Mouse (Mus musculus): ENCODE measurements around the gene Lingo3. TPM values are rescaled to one million over a fixed set of nuclear protein-coding genes. Genes with fewer than 3 reads are reported as not detected.
"Not testable (repeated sequence)": the region's sequence is repeated elsewhere in the genome, so short reads cannot be mapped to it uniquely, and the experiment has no call there.

The Lingo3 gene
- total RNA-seq, 2 experiments from 2014 or later: 42.7 to 51.6 TPM

DNA sequence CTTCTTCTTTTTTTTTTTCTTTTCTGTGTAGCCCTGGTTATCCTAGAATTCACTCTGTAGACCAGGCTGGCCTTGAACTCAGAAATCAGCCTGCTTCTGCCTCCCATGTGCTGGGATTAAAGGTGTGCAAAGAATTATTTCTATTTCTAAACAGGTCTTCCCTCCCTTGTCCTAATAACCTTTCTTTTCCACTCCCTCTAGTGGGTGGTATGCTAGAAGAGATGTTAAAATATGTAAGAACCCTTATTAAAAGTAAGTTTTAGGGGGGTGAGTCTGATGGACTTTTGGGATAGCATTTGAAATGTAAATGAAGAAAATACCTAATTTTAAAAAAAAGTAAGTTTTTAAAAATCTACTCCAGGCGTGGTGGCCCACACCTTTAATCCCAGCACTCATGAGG, 20.5 kb downstream of the Lingo3 start:
- no peak for DNase-seq (ENCODE audit: low spot score in 2 of 2)

DNA sequence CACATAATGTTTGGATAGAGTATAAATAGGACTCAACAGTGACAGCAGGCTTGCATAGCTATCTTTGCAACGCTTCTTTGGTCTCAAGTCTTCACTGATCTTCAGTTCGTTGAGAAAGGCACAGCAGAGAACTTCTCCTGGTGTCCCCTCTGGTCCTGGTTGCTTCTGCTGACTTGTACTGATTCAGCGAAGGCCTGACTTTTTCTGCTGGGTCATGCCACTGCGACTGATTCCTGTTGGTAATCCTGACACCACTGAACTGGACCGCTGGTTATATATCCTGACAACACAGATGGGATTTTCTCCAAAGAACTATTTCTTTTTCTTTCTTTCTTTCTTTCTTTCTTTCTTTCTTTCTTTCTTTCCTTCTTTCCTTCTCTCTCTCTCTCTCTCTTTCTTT, 21.3 kb downstream of the Lingo3 start:
- DNase-seq (ENCODE audit: low spot score in 2 of 2): no peak

DNA sequence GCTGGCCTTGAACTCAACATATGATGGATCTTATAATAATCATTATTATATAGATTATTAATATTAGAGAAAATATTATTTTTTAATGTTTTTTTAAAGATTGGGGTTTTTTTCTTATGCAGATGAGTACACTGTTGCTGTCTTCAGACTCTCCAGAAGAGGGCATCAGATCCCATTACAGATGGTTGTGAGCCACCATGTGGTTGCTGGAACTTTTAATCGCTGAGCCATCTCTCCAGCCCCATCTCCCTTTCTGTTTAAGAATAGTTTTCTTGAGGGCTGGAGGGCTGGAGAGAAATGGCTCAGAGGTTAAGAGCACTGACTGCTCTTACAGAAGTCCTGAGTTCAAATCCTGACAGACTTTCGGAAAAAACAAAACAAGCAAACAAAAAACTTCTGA, 21.8 kb downstream of the Lingo3 start:
- DNase-seq (ENCODE audit: low spot score in 2 of 2): no peak

DNA sequence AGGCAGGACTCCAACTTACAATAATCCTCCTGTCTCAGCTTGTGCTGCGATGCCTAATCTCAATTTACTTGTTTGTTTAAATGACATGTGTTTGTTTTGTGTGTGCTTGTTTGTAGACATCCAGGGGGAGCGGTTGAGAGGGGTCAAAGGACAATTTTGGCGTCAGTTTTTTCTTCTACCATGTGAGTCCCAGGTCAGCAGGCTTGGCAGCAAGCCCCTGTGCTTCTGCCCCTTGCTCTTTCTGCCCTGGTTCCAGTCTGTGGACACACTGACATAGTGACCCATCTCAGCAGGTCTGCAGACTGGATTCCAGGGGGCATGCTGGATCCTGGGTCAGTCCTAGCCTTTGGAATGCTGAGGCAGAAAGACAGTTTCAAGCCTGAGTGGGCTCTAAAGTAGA, 24.4 kb downstream of the Lingo3 start:
- DNase-seq (ENCODE audit: low spot score in 2 of 2): no peak

DNA sequence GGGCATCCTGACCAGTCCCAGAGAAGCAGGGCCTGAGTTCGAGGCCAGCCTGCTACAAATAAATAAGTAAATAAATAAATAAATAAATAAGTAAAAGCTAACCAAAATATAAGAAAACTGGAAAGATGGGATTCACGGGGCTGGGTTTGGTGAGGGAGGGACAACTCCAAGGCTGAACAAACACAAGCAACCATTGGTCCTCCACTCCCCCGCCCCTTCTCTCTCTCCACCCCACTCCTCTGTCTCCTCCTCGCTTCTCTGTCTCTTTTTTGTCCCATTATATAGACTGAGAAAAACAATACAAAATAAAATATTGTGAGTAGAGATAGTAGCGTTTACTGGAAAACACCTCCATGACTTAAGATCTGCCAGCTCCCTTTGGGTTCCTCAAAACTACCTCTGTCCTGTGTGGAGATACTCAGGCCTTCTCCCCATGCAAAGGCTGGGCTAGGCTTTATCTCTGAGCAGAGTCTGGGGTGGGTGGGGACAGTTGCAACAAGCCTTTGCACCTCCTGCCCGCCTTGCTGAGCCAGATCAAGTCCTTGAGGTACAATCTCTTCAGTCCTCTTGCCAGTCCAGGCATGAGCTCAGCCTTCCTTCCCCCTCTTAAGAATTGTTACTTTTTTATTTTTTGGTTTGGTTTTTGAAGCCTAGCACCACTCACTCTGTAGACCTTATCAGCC, 25.1 kb downstream of the Lingo3 start:
- DNase-seq (ENCODE audit: low spot score in 2 of 2): no peak

DNA sequence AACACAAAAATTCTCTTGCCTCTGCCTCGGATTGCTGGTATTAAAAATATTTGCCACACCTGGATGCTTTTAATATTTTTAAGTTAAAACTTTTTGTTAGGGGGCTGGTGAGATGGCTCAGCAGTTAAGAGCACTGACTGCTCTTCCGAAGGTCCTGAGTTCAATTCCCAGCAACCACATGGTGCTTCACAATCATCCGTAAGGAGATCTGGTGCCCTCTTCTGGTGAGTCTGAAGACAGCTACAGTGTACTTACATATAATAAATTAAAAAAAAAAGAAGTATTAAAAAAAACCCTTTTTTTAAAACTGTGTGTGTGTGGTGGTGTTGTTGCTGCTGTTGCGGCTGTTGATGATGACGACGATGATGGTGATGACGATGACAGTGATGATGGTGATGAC, 25.9 kb downstream of the Lingo3 start:
- DNase-seq (ENCODE audit: low spot score in 2 of 2): not testable (repeated sequence)

DNA sequence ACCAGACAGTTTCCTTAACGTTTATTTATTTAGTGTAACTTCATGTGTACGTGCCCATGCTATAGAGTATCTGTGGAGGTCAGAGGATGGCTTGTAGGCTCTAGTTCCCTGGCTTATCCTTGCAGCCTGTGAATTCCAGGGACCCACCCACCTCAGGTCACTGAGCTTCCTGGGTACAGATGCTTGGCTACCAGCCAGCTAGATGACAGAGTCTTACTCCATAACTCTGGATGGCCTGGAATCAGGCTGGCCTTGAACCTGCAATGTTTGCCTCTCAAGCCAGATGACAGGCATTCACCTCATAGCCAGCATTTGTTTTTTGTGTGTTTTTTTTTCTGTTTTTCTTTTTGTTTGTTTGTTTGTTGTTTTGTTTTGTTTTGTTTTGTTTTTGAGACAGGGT, 26.7 kb downstream of the Lingo3 start:
- DNase-seq (ENCODE audit: low spot score in 2 of 2): no peak

DNA sequence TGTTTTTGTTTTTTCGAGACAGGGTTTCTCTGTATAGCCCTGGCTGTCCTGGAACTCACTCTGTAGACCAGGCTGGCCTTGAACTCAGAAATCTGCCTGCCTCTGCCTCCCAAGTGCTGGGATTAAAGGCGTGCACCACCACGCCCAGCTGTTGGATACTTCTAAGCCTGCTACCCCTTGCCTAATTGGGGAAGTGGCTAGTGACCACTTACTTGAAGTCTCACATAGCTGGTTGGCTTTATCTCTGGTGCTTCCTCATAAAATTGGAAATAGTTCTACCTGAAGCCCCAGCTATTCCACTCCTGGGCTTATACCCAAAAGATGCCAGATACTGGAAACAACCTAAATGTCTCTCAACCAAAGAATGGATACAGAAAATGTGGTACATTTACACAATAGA, 27.5 kb downstream of the Lingo3 start:
- not testable (repeated sequence) for DNase-seq (ENCODE audit: low spot score in 2 of 2)

DNA sequence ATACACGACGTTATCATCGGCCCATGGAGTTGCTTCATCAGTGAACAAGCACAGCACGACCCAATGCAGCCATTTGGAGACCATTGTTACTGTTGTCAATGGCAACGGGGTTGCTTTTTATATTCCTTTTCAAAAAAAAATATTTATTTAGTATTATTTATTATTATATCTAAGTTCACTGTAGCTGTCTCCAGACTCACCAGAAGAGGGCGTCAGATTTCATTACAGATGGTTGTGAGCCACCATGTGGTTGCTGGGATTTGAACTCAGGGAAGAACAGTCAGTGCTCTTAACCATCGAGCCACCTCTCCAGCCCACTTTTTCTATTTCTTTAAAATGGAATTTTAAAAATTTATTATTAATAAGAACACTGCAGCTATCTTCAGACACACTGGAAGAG, 29.0 kb downstream of the Lingo3 start:
- DNase-seq (ENCODE audit: low spot score in 2 of 2): no peak

DNA sequence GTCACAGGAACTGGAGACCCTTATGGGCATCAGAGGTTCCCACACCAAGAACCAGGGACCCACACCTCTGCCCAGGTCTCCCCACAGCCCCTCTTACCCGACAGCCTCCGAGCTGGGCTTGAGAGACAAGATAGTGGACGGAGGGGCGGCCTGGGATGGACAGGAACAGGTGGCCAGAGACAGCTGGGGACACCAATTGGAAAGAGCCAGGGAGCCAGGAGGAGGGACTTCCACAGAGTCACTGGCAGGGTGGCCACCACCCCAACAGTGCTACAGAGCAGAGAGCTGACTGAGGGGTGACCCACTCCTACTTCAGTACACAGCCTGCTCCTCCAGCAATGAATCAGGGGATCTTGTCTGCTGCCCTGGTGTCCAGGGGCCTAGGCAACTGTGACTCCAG, 30.5 kb downstream of the Lingo3 start, which contains the start of gene Jsrp1:
TSS of gene Jsrp1 (minus strand) at position 133 of the 400 bp plus-strand sequence.
- DNase-seq (ENCODE audit: low spot score in 2 of 2): no peak

DNA sequence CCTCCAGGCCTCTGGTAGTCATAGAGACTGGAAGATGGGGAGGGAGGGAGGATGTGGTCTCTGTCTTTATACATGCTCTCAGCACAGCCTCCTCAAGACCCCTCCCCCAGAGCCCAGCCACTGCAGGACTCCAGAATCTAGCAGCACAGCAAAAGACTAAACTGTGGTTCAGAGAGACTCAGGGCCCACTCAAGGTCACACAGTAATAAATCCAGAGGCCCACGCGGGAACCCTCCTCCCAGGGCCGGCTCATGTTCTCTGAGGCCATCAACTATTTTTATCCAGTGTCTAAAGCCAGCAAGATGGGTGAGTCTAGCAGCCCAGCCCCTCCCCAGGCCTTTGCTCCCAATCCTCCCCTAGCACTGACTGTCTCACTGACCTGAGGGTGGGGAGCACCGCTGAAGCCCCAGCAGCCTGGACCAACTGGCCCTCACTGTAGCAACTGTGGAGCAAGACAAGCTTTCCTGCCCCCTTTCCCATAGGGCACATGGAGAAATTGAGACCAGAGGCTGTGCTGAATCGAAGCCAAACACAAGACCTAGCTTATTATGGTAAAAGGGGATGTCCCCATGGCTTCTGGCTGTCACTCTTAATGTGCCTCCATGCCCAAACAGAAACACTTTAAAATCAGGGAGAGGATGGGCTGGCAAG, 31.3 kb downstream of the Lingo3 start:
- DNase-seq (ENCODE audit: low spot score in 2 of 2): no peak

DNA sequence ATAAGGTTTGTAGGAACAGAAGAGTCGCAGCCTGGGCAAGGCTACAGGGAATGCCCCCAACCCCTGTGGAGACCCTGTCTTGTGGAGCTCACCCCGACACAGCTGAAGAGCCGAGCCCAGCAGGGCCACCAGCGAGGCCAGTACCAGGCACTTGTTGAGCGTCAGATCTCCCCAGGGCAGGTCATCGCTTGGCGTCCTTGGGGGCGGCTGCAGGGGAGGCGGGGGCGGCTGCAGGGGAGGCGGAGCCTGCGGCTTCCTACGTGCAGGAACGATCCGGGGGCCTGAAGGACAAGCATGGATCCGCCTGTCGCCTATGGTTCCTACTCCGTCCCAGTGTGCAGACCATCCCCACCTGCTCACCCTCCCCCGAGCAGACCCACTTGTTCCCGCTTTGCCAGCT, 33.8 kb downstream of the Lingo3 start:
- DNase-seq (ENCODE audit: low spot score in 2 of 2): no peak

DNA sequence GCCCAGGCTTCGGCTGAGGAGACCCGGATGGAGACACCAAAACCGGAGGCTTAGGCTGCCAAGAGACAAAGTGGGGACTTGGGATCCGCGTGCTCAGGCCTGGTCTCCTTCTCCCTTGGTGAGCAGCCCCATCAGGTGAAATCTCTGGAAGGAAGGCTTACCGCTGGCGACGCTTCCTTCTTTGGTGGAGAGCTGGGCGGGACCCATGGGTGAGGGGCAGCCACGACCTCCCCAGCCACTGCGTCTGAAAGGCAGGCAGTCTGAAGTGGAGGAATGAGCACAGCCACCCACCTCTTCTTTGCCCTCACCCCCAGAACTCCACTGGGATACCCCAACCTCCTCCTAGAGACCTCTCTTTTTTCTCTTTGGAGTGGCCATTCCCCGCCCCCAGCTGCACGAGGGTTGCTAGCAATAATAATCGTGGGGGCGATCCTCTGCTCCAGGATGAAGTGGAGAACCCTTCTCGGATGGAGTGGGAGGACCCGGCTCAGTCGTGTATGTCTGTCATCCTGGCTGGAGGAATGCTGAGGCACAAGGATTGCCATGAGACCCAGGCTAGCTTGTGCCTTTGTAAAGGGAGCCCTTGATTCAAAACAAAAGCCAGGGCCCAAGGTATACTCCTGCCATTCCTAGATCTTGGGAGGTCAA, 34.7 kb downstream of the Lingo3 start:
- DNase-seq (ENCODE audit: low spot score in 2 of 2): no peak

DNA sequence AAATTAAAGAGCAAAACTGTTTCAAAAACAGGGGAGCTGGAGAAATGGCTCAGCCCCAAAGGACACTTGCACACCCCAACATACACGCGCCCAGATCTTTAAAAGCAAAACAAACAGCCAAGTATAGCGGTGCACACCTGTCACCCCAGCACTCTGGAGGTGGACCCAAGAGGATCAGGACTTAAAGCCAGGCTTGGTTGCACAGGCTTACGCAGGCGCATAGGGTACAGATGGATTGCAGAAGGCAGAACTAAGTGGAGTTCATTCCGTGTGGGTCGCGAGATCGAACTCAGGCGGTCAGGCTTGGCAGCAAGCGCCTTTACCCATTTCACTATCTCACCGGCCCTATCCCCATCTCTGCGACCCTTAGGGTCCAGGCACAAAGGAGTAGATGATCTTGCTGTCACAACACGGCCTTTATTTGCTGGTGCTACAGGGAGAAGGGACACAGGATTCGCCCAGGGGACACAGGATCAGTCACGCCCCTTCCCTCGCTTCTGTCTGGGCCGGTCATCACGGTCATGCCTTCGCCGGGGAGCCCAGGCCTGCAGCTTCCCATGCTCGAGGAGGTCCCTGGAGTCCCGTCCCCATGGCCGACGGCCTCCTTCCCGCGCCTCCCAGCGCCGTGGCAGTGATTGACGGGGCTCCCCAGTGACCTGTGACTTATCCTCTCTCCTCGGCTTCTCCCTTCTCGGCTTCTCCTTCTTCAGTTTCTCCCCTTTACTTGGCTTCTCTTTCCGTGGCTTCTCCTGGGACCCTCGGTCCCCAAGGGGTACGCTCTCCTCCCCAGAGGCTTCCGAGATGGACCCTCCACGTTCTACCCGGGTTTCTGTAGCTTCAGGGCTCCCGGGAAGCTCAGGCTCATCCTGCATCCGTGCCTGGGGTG, 35.5 kb downstream of the Lingo3 start:
- DNase-seq (ENCODE audit: low spot score in 2 of 2): no peak

DNA sequence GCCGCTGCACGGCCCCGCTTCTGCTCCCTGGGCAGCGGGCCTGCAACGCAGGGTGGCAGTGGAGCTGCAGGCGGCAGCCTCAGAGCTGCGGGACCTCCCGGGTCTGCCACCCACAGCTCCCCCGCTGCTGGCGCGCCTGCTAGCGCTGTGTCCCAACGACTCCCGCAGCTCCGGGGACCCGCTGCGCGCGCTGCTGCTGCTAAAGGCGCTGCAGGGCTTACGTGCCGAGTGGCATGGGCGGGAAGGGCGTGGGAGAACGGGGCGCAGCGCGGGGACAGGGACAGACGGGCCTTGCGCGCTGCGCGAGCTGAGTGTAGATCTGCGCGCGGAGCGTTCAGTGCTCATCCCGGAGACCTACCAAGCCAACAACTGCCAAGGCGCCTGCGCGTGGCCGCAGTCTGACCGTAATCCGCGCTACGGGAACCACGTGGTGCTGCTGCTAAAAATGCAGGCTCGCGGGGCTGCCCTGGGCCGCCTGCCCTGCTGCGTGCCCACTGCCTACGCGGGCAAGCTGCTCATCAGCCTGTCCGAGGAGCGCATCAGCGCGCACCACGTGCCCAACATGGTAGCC, 36.7 kb downstream of the Lingo3 start:
- DNase-seq (ENCODE audit: low spot score in 2 of 2): peak; percentile 90 to 92

DNA sequence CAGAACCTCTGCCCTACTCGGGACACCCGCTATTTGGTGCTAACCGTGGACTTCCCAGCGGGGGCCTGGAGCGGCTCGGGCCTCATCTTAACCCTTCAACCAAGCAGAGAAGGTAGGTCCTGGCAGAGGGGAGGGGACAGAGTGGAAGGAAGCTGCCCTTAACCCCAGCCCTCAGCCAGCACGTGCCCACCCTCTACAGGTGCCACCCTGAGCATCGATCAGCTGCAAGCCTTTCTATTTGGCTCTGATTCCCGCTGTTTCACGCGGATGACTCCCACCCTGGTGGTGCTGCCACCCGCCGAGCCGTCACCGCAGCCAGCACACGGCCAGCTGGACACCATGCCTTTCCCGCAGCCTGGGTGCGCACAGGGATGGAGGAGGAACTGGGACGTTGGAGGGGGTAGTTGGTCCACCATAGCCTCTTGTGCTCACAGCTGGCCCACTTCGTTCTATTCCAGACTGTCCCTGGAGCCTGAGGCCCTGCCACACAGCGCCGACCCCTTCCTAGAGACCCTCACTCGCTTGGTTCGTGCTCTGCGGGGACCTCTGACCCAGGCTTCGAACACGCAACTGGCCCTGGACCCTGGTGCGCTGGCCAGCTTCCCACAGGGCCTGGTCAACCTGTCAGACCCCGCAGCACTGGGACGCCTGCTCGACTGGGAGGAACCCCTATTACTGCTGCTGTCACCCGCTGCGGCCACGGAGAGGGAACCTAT, 37.3 kb downstream of the Lingo3 start:
- no peak for DNase-seq (ENCODE audit: low spot score in 2 of 2)

DNA sequence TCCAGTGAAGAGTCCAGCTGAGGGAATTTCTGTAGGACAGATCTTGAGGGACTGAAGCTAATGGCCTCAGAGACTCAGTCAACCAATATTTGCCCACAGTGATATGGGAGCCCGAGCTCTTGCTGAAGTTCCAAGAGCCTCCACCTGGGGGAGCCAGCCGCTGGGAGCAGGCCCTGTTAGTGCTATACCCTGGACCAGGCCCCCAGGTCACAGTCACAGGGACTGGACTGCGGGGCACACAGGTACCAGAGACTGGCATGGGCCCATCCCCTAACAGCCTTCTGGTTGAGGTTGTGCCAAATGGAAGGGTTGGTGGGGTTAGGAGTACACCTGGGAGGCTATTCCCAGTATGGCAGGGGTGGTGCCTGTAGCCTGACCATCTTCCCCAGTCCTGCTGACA, 37.9 kb downstream of the Lingo3 start:
- DNase-seq (ENCODE audit: low spot score in 2 of 2): peak; percentile 60 to 84

DNA sequence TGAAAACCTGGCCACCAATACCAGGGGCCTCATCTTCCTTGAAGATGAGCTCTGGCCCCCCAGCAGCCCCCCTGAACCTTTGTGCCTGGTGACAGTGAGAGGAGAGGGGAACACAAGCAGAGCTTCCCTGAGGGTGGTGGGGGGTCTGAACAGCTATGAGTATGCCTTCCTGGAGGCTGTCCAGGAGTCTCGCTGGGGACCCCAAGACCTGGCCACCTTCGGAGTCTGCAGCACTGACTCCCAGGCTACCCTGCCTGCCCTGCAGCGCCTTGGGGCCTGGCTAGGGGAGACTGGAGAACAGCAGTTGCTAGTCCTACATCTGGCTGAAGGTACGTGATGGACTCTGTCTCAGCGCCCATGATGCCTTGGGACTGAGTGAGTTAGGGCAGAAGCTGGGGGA, 38.5 kb downstream of the Lingo3 start:
- no peak for DNase-seq (ENCODE audit: low spot score in 2 of 2)

DNA sequence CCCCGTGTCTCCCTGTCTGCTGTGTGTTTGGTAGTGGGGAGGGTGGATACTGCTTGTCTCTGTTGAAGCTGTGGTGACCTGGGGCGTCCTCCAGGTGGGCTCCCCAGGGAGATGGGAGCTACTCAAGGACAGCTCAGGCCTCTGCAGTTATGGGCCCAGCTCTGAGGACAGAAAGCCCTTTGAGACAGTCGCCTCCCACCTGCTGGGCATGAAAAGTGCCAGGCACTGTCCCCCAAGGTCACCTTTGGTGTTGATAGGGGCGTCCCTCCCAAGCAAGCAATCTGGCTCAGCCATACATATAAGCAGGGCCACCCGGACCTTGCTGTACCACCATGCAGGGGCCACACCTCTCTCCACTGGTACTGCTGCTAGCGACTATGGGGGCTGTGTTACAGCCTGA, 38.9 kb downstream of the Lingo3 start, which contains the start of gene Amh:
TSS of gene Amh (plus strand) at position 328 of the 400 bp plus-strand sequence.
- no peak for DNase-seq (ENCODE audit: low spot score in 2 of 2)

DNA sequence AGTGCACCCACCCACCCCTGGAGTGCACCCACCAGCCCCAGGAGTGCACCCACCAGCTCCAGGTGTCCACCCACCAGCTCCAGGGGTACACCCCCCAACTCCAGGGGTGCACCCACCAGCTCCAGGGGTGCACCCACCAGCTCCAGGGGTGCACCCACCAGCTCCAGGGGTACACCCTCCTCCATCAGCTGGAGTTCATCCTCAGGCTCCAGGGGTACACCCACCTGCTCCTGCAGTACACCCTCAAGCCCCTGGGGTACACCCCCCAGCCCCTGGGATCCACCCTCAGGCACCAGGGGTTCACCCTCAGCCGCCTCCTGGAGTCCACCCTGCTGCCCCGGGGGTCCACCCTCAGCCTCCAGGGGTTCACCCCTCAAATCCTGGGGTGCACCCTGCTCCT, 39.5 kb downstream of the Lingo3 start:
- DNase-seq (ENCODE audit: low spot score in 2 of 2): no peak
